Mouse (Mus musculus) hindbrain, embryonic 15.5 days (tissue): ENCODE data around the gene Cbfb. TPM values are rescaled to one million over a fixed set of nuclear protein-coding genes. Genes with fewer than 3 reads are reported as not detected.
"Not testable (repeated sequence)": the region's sequence is repeated elsewhere in the genome, so short reads cannot be mapped to it uniquely, and the experiment has no call there.

Experiments used
- ATAC-seq: fragments of 200-750 bp; cut with Nextera tagmentation; 2 replicates; pipeline ENCODE4 v1.8.0; 2017; ENCODE audit warnings: low read depth, moderate number of reproducible peaks, moderate TSS enrichment; ENCODE audit not compliant: low FRiP score
- H3K27ac ChIP-seq: fragments of 300-500 bp; sonication (generic); replicated peaks from 2 replicates; pipeline ENCODE4 v1.5.1; 2015; ENCODE audit warnings: mild to moderate bottlenecking, inconsistent platforms
- H3K27me3 ChIP-seq: fragments of 300-500 bp; sonication (generic); 2 replicates; pipeline ENCODE4 v1.6.1; 2015; ENCODE audit warnings: control low read depth, inconsistent platforms
- H3K36me3 ChIP-seq: fragments of 300-500 bp; sonication (generic); 2 replicates; pipeline ENCODE4 v1.6.1; 2015; ENCODE audit warnings: control low read depth, inconsistent platforms
- H3K4me1 ChIP-seq: fragments of 300-500 bp; sonication (generic); replicated peaks from 2 replicates; pipeline ENCODE4 v1.6.1; 2015; ENCODE audit warnings: control low read depth, inconsistent platforms
- H3K4me2 ChIP-seq: fragments of 300-500 bp; sonication (generic); 2 replicates; pipeline ENCODE4 v1.6.1; 2015; ENCODE audit warnings: moderate library complexity, mild to moderate bottlenecking, inconsistent platforms
- H3K4me3 ChIP-seq: fragments of 300-500 bp; sonication (generic); 2 replicates; pipeline ENCODE4 v1.5.1; 2015; ENCODE audit warnings: mild to moderate bottlenecking, inconsistent platforms
- H3K9ac ChIP-seq: fragments of 300-500 bp; sonication (generic); 2 replicates; pipeline ENCODE4 v1.6.1; 2015; ENCODE audit warnings: inconsistent platforms
- H3K9me3 ChIP-seq: fragments of 300-500 bp; sonication (generic); 2 replicates; pipeline ENCODE4 v1.6.1; 2016; ENCODE audit warnings: control low read depth, inconsistent platforms
- WGBS: fragments of 180-500 bp; shearing (Covaris S2); methylation state at CpG from one replicate; pipeline ENCODE4 v1.1.7; 2015; 5-methylcytosine and 5-hydroxymethylcytosine counted together
- polyA plus RNA-seq: library from polyadenylated mRNA; unstranded; fragments of >200 nt; fragmentation: Nextera tagmentation; extraction: Ambion mirVana; gene quantifications from 2 replicates; pipeline ENCODE4 v1.2.1, GENCODE M21; 2015

The Cbfb gene
- polyA plus RNA-seq, 1 experiment from 2014 or later, result 28.8 TPM

DNA sequence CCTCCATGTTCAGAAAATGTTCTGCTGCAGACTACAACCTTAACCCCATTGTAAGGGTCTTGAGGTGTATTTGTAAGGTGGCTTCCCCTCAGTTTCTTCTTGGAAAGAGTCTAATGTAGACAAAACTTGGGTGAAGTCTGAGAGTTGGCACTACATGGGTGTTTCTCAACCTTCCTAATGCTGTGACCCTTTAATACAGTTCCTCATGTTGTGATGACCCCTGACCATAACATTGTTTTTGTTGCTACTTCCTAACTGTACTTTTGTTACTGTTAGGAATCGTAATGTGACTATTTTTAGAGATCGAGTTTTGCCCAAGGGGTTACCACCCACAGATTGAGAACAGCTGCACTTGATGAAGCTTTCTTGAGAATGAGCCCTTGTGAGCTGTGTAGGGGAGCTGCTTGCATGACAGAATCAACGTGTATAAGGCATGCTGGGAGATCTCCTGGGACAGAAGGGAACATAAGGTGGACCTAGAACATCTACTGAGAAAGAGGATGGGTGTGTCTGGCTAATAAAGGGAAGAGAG is 9.3 kb upstream of the Cbfb start:
- ATAC-seq, result no peak
- Histone ChIP-seq H3K9me3 (no peaks in the 10 kb centered on the region), H3K36me3 (no peaks in the 10 kb centered on the region), H3K4me3 (no peak overlapping the region), H3K4me2 (no peak overlapping the region), H3K27me3 (no peaks in the 10 kb centered on the region), H3K27ac (no peak overlapping the region), H3K9ac (no peak overlapping the region), H3K4me1 (no peaks in the 10 kb centered on the region)
- 56% methylated on average over 3 of the region's 3 CpGs for WGBS

DNA sequence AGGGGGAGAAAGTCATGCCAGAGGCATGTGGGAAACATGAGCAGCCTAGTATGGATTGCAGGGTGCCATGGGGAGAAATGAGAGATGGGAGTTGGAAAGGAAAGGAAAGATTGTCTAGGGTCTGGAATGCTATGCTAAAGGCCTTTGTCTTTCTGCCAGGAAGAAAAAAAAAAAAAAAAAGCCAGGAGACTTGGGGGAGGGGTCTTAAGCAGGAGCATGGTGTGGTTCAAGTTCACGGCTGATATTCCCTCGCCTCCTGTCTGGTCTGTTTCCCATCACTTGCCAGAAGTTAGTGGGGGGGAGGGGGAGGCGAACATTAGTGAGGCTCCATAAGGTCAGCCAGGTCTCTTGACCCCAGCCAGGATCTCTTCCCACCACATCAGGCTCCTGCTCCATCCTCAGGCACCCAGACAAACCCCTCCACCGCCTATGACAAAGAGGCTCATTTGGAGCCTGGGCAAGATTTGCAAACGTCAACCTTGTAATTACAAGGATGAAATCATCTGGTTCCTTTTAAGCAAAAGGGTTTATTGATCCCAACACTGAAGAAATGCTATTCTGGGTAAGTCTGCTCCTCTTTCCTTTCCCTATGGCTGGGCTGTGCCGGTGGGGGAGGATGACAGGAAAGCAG is 6.1 kb upstream of the Cbfb start:
- Histone ChIP-seq H3K4me3 (no peak overlapping the region), H3K9me3 (no peaks in the 10 kb centered on the region)
- 23% methylated on average over 6 of the region's 6 CpGs for WGBS

DNA sequence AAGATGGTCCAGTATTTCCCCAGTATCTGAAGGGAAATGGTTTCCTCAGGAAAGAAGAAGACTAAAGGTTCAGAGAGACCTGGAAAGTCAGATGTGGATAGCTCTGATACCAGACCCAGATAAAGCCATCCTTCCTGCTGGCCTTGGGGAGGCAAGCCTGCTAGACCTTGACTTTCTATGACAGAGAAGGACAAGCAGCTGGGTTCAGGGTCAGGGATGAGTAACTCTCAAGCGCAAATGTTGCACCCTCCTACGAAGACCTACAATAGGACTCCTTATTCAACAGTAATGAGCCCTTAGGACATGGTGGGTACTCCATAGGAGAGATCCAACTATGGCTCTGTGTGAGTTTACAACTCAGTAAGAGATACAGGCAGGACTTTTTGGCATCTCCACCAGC is 5.3 kb upstream of the Cbfb start:
- Histone ChIP-seq H3K4me2 (no peak overlapping the region), H3K4me1 (0 out of 2 replicates have a peak, but pooled peaks cover 4% of the 10 kb centered on the region), H3K9ac (no peak overlapping the region), H3K9me3 (no peaks in the 10 kb centered on the region), H3K27ac (no peak overlapping the region), H3K27me3 (no peaks in the 10 kb centered on the region), H3K4me3 (no peak overlapping the region), H3K36me3 (no peaks in the 10 kb centered on the region)
- WGBS, result 76% methylated on average over 2 of the region's 2 CpGs
- no peak for ATAC-seq

More for the DNA sequence above, 6.1 kb upstream of the Cbfb start:
- H3K4me1 ChIP-seq, result no peaks in the 10 kb centered on the region
- no peak overlapping the region for H3K9ac ChIP-seq
- no peaks in the 10 kb centered on the region for H3K27me3 ChIP-seq
- no peak overlapping the region for H3K4me2 ChIP-seq
- no peak overlapping the region for H3K27ac ChIP-seq
- H3K36me3 ChIP-seq, result no peaks in the 10 kb centered on the region
- ATAC-seq, result no peak

DNA sequence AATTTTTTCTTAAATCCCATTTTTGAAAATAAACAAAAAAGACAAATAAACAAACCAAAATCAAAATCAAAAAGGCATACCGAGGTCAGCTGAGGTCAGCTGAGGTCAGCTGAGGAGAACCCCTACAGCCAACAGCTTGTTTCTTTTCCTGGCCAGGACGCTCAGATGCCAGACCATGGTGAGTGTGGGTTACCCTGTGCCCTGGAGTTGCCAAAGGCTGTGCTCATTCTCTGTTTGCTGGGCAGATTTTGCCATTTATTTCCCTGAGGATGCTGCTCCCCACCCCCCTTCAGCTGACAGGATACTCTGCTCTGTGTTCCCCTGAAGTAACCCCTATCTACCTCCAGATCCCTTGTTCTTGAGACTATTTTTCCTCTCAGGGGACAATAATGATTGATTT is 3.4 kb upstream of the Cbfb start:
- Histone ChIP-seq H3K27ac (no peak overlapping the region), H3K4me1 (peaks cover 10% of the 10 kb centered on the region), H3K4me3 (no peak overlapping the region), H3K27me3 (no peaks in the 10 kb centered on the region), H3K9me3 (no peaks in the 10 kb centered on the region), H3K4me2 (no peak overlapping the region), H3K9ac (no peak overlapping the region), H3K36me3 (no peaks in the 10 kb centered on the region)
- ATAC-seq, result no peak
- 79% methylated on average over 2 of the region's 2 CpGs for WGBS

DNA sequence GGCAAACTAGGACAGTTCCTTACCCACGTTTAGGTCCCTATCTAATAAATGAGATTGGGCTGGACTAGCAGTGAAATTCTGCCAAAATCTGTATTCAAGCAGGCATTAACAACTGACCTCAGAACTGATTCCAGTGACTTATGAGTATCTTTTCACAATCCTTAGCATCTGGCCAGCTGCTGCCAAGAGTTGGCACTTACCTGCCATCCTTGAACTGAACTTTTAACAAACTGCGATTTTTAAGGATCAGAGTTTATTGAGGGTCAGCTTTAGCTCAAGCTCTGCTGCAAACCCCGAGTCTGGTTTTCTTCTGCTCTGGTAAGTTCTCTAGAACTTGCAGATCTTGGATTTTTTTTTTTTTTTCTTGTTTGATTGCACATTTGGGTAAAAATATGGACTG is 892 bp upstream of the Cbfb start:
- Histone ChIP-seq H3K9me3 (no peaks in the 10 kb centered on the region), H3K4me3 (no peak overlapping the region), H3K27me3 (no peaks in the 10 kb centered on the region), H3K9ac (no peak overlapping the region), H3K4me2 (peak overlapping the region; percentile 68), H3K36me3 (no peaks in the 10 kb centered on the region), H3K27ac (no peak overlapping the region), H3K4me1 (peaks cover 21% of the 10 kb centered on the region)
- ATAC-seq, result no peak
- 61% methylated on average over 3 of the region's 3 CpGs for WGBS

DNA sequence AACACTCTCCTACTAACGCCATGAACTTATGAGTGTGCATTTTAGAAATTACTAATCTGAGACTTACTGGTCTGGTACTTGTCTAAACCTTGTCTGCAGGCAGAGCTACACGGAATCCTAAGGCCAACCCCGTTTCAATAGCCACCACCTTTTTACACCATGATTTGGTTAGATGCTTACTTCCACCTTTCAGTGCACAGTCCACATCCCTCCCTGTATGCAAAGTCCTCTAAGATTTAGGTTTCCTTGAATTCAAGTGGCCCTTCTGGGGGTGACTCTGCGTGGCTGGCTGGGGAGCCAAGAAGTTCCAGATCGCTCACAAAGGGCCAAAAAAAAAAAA is 463 bp upstream of the Cbfb start:
- ATAC-seq, result no peak; the same call in 1 of the 2 replicates
- H3K36me3 ChIP-seq, result no peaks in the 10 kb centered on the region
- 2% methylated on average over 5 of the region's 5 CpGs for WGBS

DNA sequence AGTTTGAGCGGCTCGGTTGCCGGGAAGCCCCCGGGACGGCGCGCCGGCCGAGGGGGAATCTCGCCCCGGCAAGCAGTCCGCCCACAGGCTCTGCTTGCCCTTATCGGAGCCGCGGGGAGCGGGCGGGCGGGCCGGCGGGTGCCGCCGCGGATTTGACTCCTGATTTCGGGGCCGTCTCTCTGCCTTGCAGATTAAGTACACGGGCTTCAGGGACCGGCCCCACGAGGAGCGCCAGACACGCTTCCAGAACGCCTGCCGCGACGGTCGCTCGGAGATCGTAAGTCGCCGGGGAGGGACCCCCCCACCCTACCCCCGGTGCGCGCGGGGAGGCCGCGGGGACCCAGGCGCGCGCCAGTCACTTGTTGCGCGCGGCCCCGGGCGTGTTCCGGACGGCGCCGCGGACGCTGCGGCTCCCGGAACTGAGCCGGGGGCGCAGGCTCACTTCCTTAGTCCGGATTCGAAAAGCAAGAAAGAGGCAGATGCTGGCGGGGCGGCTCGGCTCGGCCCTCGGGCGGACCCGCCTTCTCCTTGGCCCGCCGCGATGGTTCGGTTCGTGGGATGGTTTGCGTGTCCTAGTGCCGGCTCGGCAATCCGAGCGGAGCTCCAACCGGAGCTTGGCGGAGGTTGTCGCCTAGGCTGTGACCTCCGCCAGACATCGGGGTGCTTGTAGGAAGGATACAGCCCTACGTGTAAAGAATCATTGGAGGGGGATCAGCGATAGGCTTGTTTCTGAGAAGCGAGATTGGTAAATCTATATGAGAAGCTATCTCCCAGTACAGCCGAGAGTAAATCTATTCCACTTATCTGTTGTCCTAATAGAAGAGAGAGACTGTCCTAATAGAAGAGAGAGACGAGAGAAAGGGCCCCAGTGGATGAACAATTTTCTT is 885 bp downstream of the Cbfb start:
- Histone ChIP-seq H3K27ac (peak overlapping the region; percentile 85), H3K4me3 (peak overlapping the region; percentile 73), H3K4me2 (peak overlapping the region; percentile 68), H3K36me3 (no peaks in the 10 kb centered on the region), H3K9me3 (no peaks in the 10 kb centered on the region), H3K4me1 (peaks cover 21% of the 10 kb centered on the region), H3K27me3 (no peaks in the 10 kb centered on the region), H3K9ac (peak overlapping the region; percentile 67)
- WGBS, result under 1% methylated on average over 83 of the region's 92 CpGs
- peak; percentile 13 for ATAC-seq

More for the DNA sequence above, 463 bp upstream of the Cbfb start:
- Histone ChIP-seq H3K4me2 (peak overlapping the region; percentile 68), H3K9ac (peak overlapping the region; percentile 42; the same call in 1 of the 2 replicates), H3K4me3 (peak overlapping the region; percentile 73), H3K27ac (peak overlapping the region; percentile 62), H3K9me3 (no peaks in the 10 kb centered on the region), H3K27me3 (no peaks in the 10 kb centered on the region), H3K4me1 (peaks cover 21% of the 10 kb centered on the region)

DNA sequence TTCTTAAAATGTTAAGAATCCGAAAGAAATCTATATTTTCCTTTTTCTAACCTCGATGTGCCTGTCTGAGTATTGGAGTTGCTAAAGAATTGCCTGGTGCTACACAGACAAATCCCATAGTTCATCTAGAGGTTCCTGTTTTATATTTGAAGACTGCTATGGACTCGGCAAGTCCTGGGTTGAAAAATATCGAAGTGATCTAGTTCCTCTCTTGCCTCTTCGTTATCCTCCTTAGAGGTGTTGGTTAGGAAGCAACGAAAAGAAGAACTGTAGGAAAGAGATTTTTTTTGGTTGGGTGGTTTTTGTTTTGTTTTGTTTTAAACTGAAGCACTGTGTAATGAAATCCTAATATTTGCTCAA is 1.5 kb downstream of the Cbfb start:
- H3K27me3 ChIP-seq, result no peaks in the 10 kb centered on the region
- H3K4me2 ChIP-seq, result peak overlapping the region; percentile 68
- WGBS, result 23% methylated on average over 6 of the region's 6 CpGs
- peak overlapping the region; percentile 67 for H3K9ac ChIP-seq
- H3K36me3 ChIP-seq, result no peaks in the 10 kb centered on the region
- peak overlapping the region; percentile 85 for H3K27ac ChIP-seq
- no peaks in the 10 kb centered on the region for H3K9me3 ChIP-seq
- no peak for ATAC-seq
- H3K4me3 ChIP-seq, result peak overlapping the region; percentile 73
- peaks cover 21% of the 10 kb centered on the region for H3K4me1 ChIP-seq

DNA sequence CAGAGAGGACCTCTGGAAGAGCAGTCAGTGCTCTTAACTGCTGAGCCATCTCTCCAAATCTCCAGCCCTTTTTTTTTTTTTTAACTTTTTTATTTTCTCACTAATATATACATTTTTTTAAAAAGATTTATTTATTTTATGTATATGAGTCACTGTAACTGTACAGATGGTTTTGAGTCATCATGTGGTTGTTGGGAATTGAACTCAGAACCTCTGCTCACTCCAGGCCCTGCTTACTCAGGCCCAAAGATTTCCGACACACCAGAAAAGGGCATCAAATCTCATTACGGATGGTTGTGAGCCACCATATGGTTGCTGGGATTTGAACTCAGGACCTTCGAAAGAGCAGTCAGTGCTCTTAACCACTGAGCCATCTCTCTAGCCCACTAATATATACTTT is 4.8 kb downstream of the Cbfb start:
- not testable (repeated sequence) for H3K36me3 ChIP-seq, ATAC-seq, H3K27me3 ChIP-seq, H3K9me3 ChIP-seq, H3K27ac ChIP-seq, H3K4me3 ChIP-seq, H3K4me2 ChIP-seq, H3K9ac ChIP-seq
- H3K4me1 ChIP-seq, result peaks cover 17% of the 10 kb centered on the region
- 96% methylated on average over 3 of the region's 3 CpGs for WGBS

DNA sequence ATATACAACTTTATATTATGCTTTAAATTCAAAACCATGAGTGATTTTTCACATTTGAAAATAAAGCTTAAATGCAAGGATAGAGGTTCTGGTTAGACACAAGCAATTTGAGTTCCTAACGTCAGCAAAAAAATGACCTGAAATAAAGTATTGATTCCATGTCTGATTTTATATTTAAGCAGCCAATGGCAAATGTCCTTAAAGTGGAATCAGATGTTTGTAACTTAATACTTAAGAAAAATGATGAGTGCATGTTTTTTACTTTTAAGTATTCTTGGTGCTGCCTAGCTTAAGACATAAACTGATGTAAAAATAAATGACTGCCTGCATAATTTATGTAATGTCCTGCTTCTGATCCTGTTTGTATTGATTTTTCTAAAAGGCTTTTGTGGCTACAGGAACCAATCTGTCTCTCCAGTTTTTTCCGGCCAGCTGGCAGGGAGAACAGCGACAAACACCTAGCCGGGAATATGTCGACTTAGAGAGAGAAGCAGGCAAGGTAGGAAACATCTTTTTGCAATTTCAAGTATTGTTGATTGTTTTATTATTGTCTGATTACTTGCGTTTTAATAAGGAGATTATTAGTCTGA is 7.8 kb downstream of the Cbfb start:
- H3K4me3 ChIP-seq, result no peak overlapping the region
- no peak overlapping the region for H3K4me2 ChIP-seq
- H3K9me3 ChIP-seq, result no peaks in the 10 kb centered on the region
- H3K27me3 ChIP-seq, result no peaks in the 10 kb centered on the region
- peaks cover 3% of the 10 kb centered on the region; the same call in 1 of the 2 replicates for H3K36me3 ChIP-seq
- 0 out of 2 replicates have a peak, but pooled peaks cover 2% of the 10 kb centered on the region for H3K4me1 ChIP-seq
- no peak overlapping the region for H3K27ac ChIP-seq
- H3K9ac ChIP-seq, result no peak overlapping the region
- 87% methylated on average over 6 of the region's 6 CpGs for WGBS
- ATAC-seq, result no peak

DNA sequence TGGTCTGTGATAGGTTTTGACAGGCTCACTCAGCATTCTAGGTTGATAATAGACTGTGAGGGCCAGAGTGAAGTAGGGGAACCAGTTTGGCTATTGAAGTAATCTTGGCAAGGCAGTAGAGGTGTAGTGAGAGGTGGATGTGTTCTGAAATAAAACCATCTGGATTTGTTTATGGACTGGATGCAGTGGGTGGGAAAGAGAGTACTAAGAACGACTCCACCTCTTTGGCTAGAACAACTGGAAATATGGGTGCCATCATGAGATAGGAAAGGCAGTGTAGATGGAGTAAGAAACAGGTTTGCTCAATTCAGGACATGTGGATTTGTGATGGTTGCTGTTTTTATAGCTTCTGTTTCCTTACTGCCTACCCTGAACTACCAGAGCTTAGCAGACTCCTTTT is 11.7 kb downstream of the Cbfb start:
- Histone ChIP-seq H3K27ac (no peak overlapping the region), H3K9me3 (no peaks in the 10 kb centered on the region), H3K36me3 (peaks cover 2% of the 10 kb centered on the region; the same call in 1 of the 2 replicates), H3K9ac (no peak overlapping the region), H3K4me1 (no peaks in the 10 kb centered on the region), H3K27me3 (no peaks in the 10 kb centered on the region), H3K4me3 (no peak overlapping the region), H3K4me2 (no peak overlapping the region)
- ATAC-seq, result no peak
- 94% methylated on average over 1 of the region's 1 CpGs for WGBS

DNA sequence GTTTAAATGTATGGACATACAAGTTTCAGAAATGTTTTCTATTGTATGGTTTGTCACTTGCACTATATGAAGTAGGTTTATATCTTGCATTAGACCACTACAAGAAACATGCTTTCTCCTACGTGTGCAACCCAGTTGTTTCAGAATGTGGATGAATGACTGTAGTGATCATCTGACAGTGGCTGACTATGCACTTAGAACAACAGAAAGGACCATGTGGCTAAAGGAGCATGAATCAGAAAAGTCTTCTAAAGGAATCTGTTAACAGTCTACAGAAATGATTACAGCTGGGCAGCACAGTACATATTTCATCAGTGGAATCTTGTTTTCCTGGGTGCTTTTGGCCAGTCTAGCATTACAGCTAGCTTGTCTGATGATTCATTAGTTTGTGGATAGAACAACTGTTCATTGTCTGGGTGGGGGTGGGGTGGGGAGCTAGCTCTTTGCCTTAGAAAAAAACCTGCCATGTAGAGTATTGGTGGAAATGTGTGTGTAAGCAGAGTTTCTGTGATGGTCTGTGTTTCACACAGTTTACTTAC is 16.1 kb downstream of the Cbfb start:
- Histone ChIP-seq H3K4me1 (no peaks in the 10 kb centered on the region), H3K36me3 (no peaks in the 10 kb centered on the region), H3K9ac (no peak overlapping the region), H3K27me3 (no peaks in the 10 kb centered on the region), H3K4me3 (no peak overlapping the region), H3K4me2 (no peak overlapping the region), H3K27ac (no peak overlapping the region), H3K9me3 (no peaks in the 10 kb centered on the region)
- ATAC-seq, result no peak
- WGBS, result 58% methylated on average over 1 of the region's 1 CpGs
